ENCODE assay signal across 20 mouse cellular contexts in the genomic region with DNA sequence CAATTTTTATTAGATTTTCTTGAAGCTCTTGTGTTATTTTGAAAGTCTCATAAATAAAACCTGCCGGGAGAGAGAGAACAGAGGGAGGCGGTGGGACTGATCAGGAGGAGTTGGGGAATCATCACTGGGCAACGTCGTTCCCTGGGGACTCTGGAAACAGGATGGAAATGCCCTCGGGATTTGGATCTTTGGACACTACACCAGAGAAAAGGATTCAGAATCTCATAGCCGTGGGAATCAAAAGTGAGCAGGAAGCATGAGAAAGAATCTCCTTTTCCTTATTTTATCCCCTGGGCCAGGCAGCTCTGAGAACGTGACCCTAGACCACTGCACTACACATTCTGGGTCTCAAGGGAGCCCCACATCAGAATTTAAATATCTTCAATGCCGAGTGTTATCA.
A peak's percentile ranks its signal among the peaks of the same experiment; 100 is the strongest.
DNase-seq lines count a peak whose midpoint lies in the region; ATAC-seq and TF ChIP-seq lines count a peak whose summit lies in the region.
"Had no signal": no experiment of that assay in that cellular context is flagged by ENCODE, and none has a peak within 500 bp of the region (broad histone marks: within the 10 kb centered on the region; RNA-seq: fewer than 3 reads in every experiment).

No protein-coding gene starts in this region.

- DNase-seq in forebrain, embryonic 14.5 days (ENCODE audit: low spot score) = no peak
- DNase-seq in forebrain, embryonic 10.5 days (ENCODE audit: extremely low spot score, low spot score) = no peak
- DNase-seq in limb, embryonic 14.5 days (ENCODE audit: low spot score) = peak; percentile 6
- DNase-seq in limb, embryonic 10.5 days (ENCODE audit: low spot score) = no peak
- peak; percentile 22 for DNase-seq in brain, embryonic 14.5 days (ENCODE audit: low read depth)
- DNase-seq in heart, embryonic 10.5 days (ENCODE audit: low spot score) = no peak
- DNase-seq in adrenal gland, postnatal 36 days = no peak
- DNase-seq in cerebellum, adult 9-11 months = no peak
- DNase-seq: gastrocnemius, postnatal 25 days; kidney, adult 9 months; kidney, postnatal 36 days; liver, embryonic 13.5 days; spleen, adult 18-20 months; thymus, postnatal 25 days had no signal

- peaks cover 15% of the 10 kb centered on the region for H3K4me1 ChIP-seq in forebrain, embryonic 14.5 days (ENCODE audit: control insufficient read depth, insufficient read depth, low read length)
- H3K4me1 ChIP-seq in forebrain, embryonic 10.5 days = peaks cover 10% of the 10 kb centered on the region
- peaks cover 4% of the 10 kb centered on the region; the same call in 1 of the 2 replicates for H3K4me1 ChIP-seq in limb, embryonic 14.5 days (ENCODE audit: control insufficient read depth, insufficient read depth, low read length)
- peaks cover 8% of the 10 kb centered on the region for H3K4me1 ChIP-seq in limb, embryonic 10.5 days
- peaks cover 18% of the 10 kb centered on the region for H3K4me1 ChIP-seq in heart, embryonic 10.5 days
- H3K4me1 ChIP-seq: liver, embryonic 13.5 days had no signal

- peak overlapping the region; percentile 35; the same call in 1 of the 2 replicates for H3K27ac ChIP-seq in forebrain, embryonic 14.5 days (ENCODE audit: low read depth, low read length)
- H3K27ac ChIP-seq in forebrain, embryonic 10.5 days = no peak overlapping the region
- H3K27ac ChIP-seq in limb, embryonic 14.5 days (replicated peaks; ENCODE audit: low read depth, low read length) = no peak overlapping the region
- H3K27ac ChIP-seq in limb, embryonic 10.5 days = no peak overlapping the region
- peak overlapping the region; percentile 52; the same call in 1 of the 2 replicates for H3K27ac ChIP-seq in heart, embryonic 10.5 days
- H3K27ac ChIP-seq: limb, embryonic 12.5 days; liver, embryonic 13.5 days; macrophage; neural tube, embryonic 12.5 days had no signal

- no peak for TF ChIP-seq POLR2A in limb, embryonic 14.5 days (IDR thresholded peaks at IDR 0.05; ENCODE audit: borderline replicate concordance, extremely low read depth, insufficient read depth, insufficient read length)
- no peak for TF ChIP-seq POLR2A in brain, embryonic 14.5 days (IDR thresholded peaks at IDR 0.05; ENCODE audit: borderline replicate concordance, extremely low read depth, insufficient read depth, insufficient read length, poor library complexity, severe bottlenecking)

- H3K9me3 ChIP-seq in forebrain, embryonic 14.5 days (replicated peaks; ENCODE audit: control insufficient read depth, low read length) = no peaks in the 10 kb centered on the region
- no peaks in the 10 kb centered on the region for H3K9me3 ChIP-seq in forebrain, embryonic 10.5 days
- no peaks in the 10 kb centered on the region for H3K9me3 ChIP-seq in limb, embryonic 14.5 days (ENCODE audit: control insufficient read depth, low read length)
- H3K9me3 ChIP-seq in limb, embryonic 10.5 days (replicated peaks) = no peaks in the 10 kb centered on the region
- H3K9me3 ChIP-seq in heart, embryonic 10.5 days = no peaks in the 10 kb centered on the region
- H3K9me3 ChIP-seq: hindbrain, embryonic 13.5 days; limb, embryonic 12.5 days; liver, embryonic 13.5 days; neural tube, embryonic 12.5 days had no signal

- no peak for ATAC-seq in forebrain, embryonic 14.5 days
- no peak for ATAC-seq in limb, embryonic 14.5 days (ENCODE audit: low FRiP score, low read depth)

- H3K36me3 ChIP-seq in forebrain, embryonic 14.5 days (ENCODE audit: control insufficient read depth, insufficient read depth, low read length) = no peaks in the 10 kb centered on the region
- no peaks in the 10 kb centered on the region for H3K36me3 ChIP-seq in forebrain, embryonic 10.5 days (replicated peaks)
- H3K36me3 ChIP-seq in limb, embryonic 14.5 days (ENCODE audit: control insufficient read depth, insufficient read depth, low read length) = no peaks in the 10 kb centered on the region
- no peaks in the 10 kb centered on the region for H3K36me3 ChIP-seq in limb, embryonic 10.5 days
- no peaks in the 10 kb centered on the region for H3K36me3 ChIP-seq in heart, embryonic 10.5 days
- H3K36me3 ChIP-seq: hindbrain, embryonic 13.5 days; limb, embryonic 12.5 days; liver, embryonic 13.5 days; neural tube, embryonic 12.5 days had no signal

- H3K4me2 ChIP-seq in forebrain, embryonic 14.5 days (ENCODE audit: low read length) = no peak overlapping the region
- H3K4me2 ChIP-seq in limb, embryonic 14.5 days (replicated peaks; ENCODE audit: low read depth, low read length, severe bottlenecking) = no peak overlapping the region
- H3K4me2 ChIP-seq: hindbrain, embryonic 13.5 days; limb, embryonic 12.5 days; liver, embryonic 13.5 days; midbrain, embryonic 11.5 days; neural tube, embryonic 12.5 days had no signal

- 80% methylated on average over 8 of the region's 8 CpGs for WGBS in forebrain, embryonic 14.5 days
- WGBS in forebrain, embryonic 10.5 days = 78% methylated on average over 8 of the region's 8 CpGs
- 70% methylated on average over 8 of the region's 8 CpGs for WGBS in limb, embryonic 14.5 days
- 88% methylated on average over 8 of the region's 8 CpGs for WGBS in limb, embryonic 10.5 days
- WGBS in heart, embryonic 10.5 days = 65% methylated on average over 8 of the region's 8 CpGs

- H3K9ac ChIP-seq in forebrain, embryonic 14.5 days (ENCODE audit: low read length) = no peak overlapping the region
- H3K9ac ChIP-seq in limb, embryonic 14.5 days (ENCODE audit: low read depth, low read length, severe bottlenecking) = no peak overlapping the region
- H3K9ac ChIP-seq: hindbrain, embryonic 13.5 days; limb, embryonic 12.5 days; liver, embryonic 13.5 days; neural tube, embryonic 12.5 days had no signal

- no peak for TF ChIP-seq CTCF in brain, embryonic 14.5 days (IDR thresholded peaks at IDR 0.05; ENCODE audit: borderline replicate concordance, extremely low read depth, insufficient read depth, insufficient read length)

- H3K4me3 ChIP-seq in forebrain, embryonic 14.5 days (ENCODE audit: low read depth, low read length) = no peak overlapping the region
- no peak overlapping the region for H3K4me3 ChIP-seq in forebrain, embryonic 10.5 days
- no peak overlapping the region for H3K4me3 ChIP-seq in limb, embryonic 14.5 days (replicated peaks; ENCODE audit: low read length)
- H3K4me3 ChIP-seq in limb, embryonic 10.5 days = no peak overlapping the region
- H3K4me3 ChIP-seq in heart, embryonic 10.5 days = no peak overlapping the region
- H3K4me3 ChIP-seq: hindbrain, embryonic 13.5 days; limb, embryonic 12.5 days; liver, embryonic 13.5 days; neural tube, embryonic 12.5 days had no signal

- H3K27me3 ChIP-seq in forebrain, embryonic 14.5 days (replicated peaks; ENCODE audit: control insufficient read depth, insufficient read depth, low read length) = no peaks in the 10 kb centered on the region
- H3K27me3 ChIP-seq in forebrain, embryonic 10.5 days (ENCODE audit: poor library complexity, severe bottlenecking) = no peaks in the 10 kb centered on the region
- H3K27me3 ChIP-seq in limb, embryonic 14.5 days (ENCODE audit: control insufficient read depth, insufficient read depth, low read length) = no peaks in the 10 kb centered on the region
- H3K27me3 ChIP-seq in limb, embryonic 10.5 days (ENCODE audit: low read depth, poor library complexity, severe bottlenecking) = no peaks in the 10 kb centered on the region
- no peaks in the 10 kb centered on the region for H3K27me3 ChIP-seq in heart, embryonic 10.5 days (ENCODE audit: insufficient read depth, poor library complexity, severe bottlenecking)
- H3K27me3 ChIP-seq: CH12.LX; hindbrain, embryonic 13.5 days; liver, embryonic 13.5 days; neural tube, embryonic 12.5 days had no signal

Comparison
In these comparisons a context has a peak if more than half of its experiments do, and no peak if none do; other contexts are left out.
1. DNase-seq: peak in limb, embryonic 14.5 days (single experiment) and brain, embryonic 14.5 days (single experiment); none in forebrain, embryonic 14.5 days (single experiment), forebrain, embryonic 10.5 days (single experiment), limb, embryonic 10.5 days (single experiment), heart, embryonic 10.5 days (single experiment), adrenal gland, postnatal 36 days (0 of 2) and cerebellum, adult 9-11 months (single experiment).
2. H3K27ac ChIP-seq: peak in forebrain, embryonic 14.5 days (single experiment) and heart, embryonic 10.5 days (single experiment); none in forebrain, embryonic 10.5 days (single experiment), limb, embryonic 14.5 days (single experiment) and limb, embryonic 10.5 days (single experiment).